Mouse (Mus musculus) CD4-positive naive resting alpha-beta T cell, adult 57 days (primary cell): Measurements from ENCODE around the gene 2310003L06Rik. TPM values are rescaled to one million over a fixed set of nuclear protein-coding genes. Genes with fewer than 3 reads are reported as not detected.

ENCODE experiments used
- total RNA-seq: library from RNA; stranded (reverse); gene quantifications from one replicate; pipeline ENCODE4 v1.2.4, GENCODE M21; 2023

Gene 2310003L06Rik
- total RNA-seq = not detected

GRCm38 (mm10) chr5:87969201-87969600, at the start of gene 2310003L06Rik, which contains the start of gene Gm28434:
Gene 2310003L06Rik, plus strand, starts transcription at chr5:87969459.
Gene Gm28434, plus strand, starts transcription at chr5:87969517.

GRCm38 (mm10) chr5:87925372-87925771, 43.9 kb upstream of the 2310003L06Rik start, which contains the start of gene Csn3:
Gene Csn3, plus strand, starts transcription at chr5:87925579.

GRCm38 (mm10) chr5:87979139-87979538, 9.9 kb downstream of the 2310003L06Rik start, which contains the start of gene Cabs1:
Gene Cabs1, plus strand, starts transcription at chr5:87979439.

GRCm38 (mm10) chr5:88002249-88002648, 33.0 kb downstream of the 2310003L06Rik start, which contains the start of gene Smr3a:
Gene Smr3a, plus strand, starts transcription at chr5:88002549.

Other genes starting within 250 kb of the 2310003L06Rik start
- gene Csn1s2a, start 194.9 kb upstream of the 2310003L06Rik start, total RNA-seq = not detected
- gene Csn1s2b, start 161.4 kb upstream of the 2310003L06Rik start, total RNA-seq = not detected
- gene Prr27, start 143.8 kb upstream of the 2310003L06Rik start, total RNA-seq = not detected
- not detected for gene Odam, start 84.4 kb upstream of the 2310003L06Rik start, total RNA-seq
- gene Csn3, start 43.9 kb upstream of the 2310003L06Rik start, total RNA-seq = not detected
- not detected for gene Gm28434, start 58 bp downstream of the 2310003L06Rik start, total RNA-seq
- not detected for gene Cabs1, start 10.0 kb downstream of the 2310003L06Rik start, total RNA-seq
- gene Smr3a, start 33.1 kb downstream of the 2310003L06Rik start, total RNA-seq = not detected
- not detected for gene Smr2, start 117.1 kb downstream of the 2310003L06Rik start, total RNA-seq
- gene Gm11116, start 142.1 kb downstream of the 2310003L06Rik start, total RNA-seq = not detected
- not detected for gene Gm11115, start 184.6 kb downstream of the 2310003L06Rik start, total RNA-seq